In genomic region chr11:22998308-22998707, GRCm38 (mm10) we compare ENCODE assay signal across 1 mouse cellular context.
TF ChIP-seq lines count a peak whose summit lies in the region.

No protein-coding gene starts in this region.

TF ChIP-seq in MEL, 35 proteins besides CTCF, POLR2A, EP300 and RAD21 (continued from another document):
- TF ChIP-seq ZC3H11A (IDR thresholded peaks at IDR 0.05; ENCODE audit: low read depth, low read length): no peak
- no peak for TF ChIP-seq MAFK (IDR thresholded peaks at IDR 0.05; ENCODE audit: borderline replicate concordance, low read depth, low read length)
- no peak for TF ChIP-seq ELF1 (IDR thresholded peaks at IDR 0.05; ENCODE audit: low read depth, low read length)
- TF ChIP-seq ZMIZ1 (IDR thresholded peaks at IDR 0.05; ENCODE audit: low read depth, low read length): no peak
- no peak for TF ChIP-seq ZKSCAN1 (IDR thresholded peaks at IDR 0.05; ENCODE audit: low read depth, low read length)
- peak; percentile 95 for TF ChIP-seq ETS1 (IDR thresholded peaks at IDR 0.05; ENCODE audit: low read depth, low read length)
- TF ChIP-seq CHD2 (IDR thresholded peaks at IDR 0.05; ENCODE audit: low read length): no peak
- no peak for TF ChIP-seq SMC3 (IDR thresholded peaks at IDR 0.05; ENCODE audit: low read depth, low read length)
- TF ChIP-seq GABPA (IDR thresholded peaks at IDR 0.05; ENCODE audit: low read depth, low read length): no peak
- peak; percentile 54; the same call in 1 of the 2 replicates for TF ChIP-seq RCOR1 (IDR thresholded peaks at IDR 0.05; ENCODE audit: low read depth, low read length)
- no peak for TF ChIP-seq POLR2AphosphoS5 (IDR thresholded peaks at IDR 0.05; ENCODE audit: borderline replicate concordance, low read depth, low read length)
- no peak for TF ChIP-seq MAZ (IDR thresholded peaks at IDR 0.05; ENCODE audit: low read depth, low read length)
- peak; percentile 20 for TF ChIP-seq TAL1 (IDR thresholded peaks at IDR 0.05; ENCODE audit: low read length)
- no peak for TF ChIP-seq BHLHE40 (IDR thresholded peaks at IDR 0.05; ENCODE audit: borderline replicate concordance, low read depth, low read length)
- TF ChIP-seq MYB (IDR thresholded peaks at IDR 0.05; ENCODE audit: low read depth, low read length): no peak
- peak; percentile 40; the same call in 1 of the 2 replicates for TF ChIP-seq MXI1 (IDR thresholded peaks at IDR 0.05; ENCODE audit: low read depth, low read length)
- TF ChIP-seq SIN3A (IDR thresholded peaks at IDR 0.05; ENCODE audit: low read length): peak; percentile 95
